Mouse (Mus musculus): ENCODE results near the gene Micall2.

GRCm38 (mm10) chr5:139666496-139666895, 69.6 kb downstream of the Micall2 start:
- TF ChIP-seq TAL1 (IDR thresholded peaks at IDR 0.05; ENCODE audit: low read length) (no peak), GATA1 (IDR thresholded peaks at IDR 0.05; ENCODE audit: low read length) (no peak)

Data from erythroblast, embryonic 14.5 days (primary cell).